Comparison of ENCODE assay signal across 36 mouse cellular contexts in the genomic region with DNA sequence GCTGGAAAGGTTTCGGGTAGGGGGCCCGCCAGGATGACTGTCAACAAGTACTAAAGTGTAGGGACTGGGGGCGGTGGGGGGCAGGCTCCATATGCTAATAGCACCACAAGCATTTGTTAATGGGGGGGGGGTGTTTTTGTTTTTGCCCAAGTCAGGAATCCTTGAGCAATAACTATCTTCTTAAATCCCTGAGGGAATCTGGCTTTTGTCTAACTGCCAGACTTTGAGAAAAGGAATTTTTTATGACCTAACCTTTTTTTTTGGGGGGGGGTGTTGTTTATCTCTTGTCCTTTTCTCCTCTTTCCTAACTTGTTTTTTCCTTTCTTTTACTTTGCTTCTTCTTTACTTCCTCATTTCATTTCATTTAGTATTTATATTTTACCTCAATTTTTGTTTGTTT. TPM values are rescaled to one million over a fixed set of nuclear protein-coding genes. Genes with fewer than 3 reads are reported as not detected.
DNase-seq lines count a peak whose midpoint lies in the region; ATAC-seq lines count a peak whose summit lies in the region.
"Had no signal": no experiment of that assay in that cellular context is flagged by ENCODE, and none has a peak within 500 bp of the region (broad histone marks: within the 10 kb centered on the region; RNA-seq: fewer than 3 reads in every experiment).

No protein-coding gene starts in this region.

- no peak overlapping the region for H3K27ac ChIP-seq in heart, embryonic 13.5 days (replicated peaks)
- no peak overlapping the region for H3K27ac ChIP-seq in heart, embryonic 12.5 days (ENCODE audit: poor library complexity, severe bottlenecking)
- H3K27ac ChIP-seq in midbrain, embryonic 10.5 days (replicated peaks) = 0 out of 2 replicates have a peak overlapping the region, but pooled peaks have one; percentile 28
- H3K27ac ChIP-seq in midbrain, embryonic 13.5 days = no peak overlapping the region
- H3K27ac ChIP-seq in stomach, embryonic 16.5 days (ENCODE audit: low read length) = peak overlapping the region; percentile 31; the same call in 1 of the 2 replicates
- H3K27ac ChIP-seq: limb, embryonic 12.5 days; liver, embryonic 15.5 days; lung, embryonic 15.5 days; neural tube, embryonic 15.5 days had no signal

- peaks cover 32% of the 10 kb centered on the region for H3K27me3 ChIP-seq in heart, embryonic 13.5 days (replicated peaks)
- peaks cover 16% of the 10 kb centered on the region for H3K27me3 ChIP-seq in heart, embryonic 12.5 days (replicated peaks)
- H3K27me3 ChIP-seq in midbrain, embryonic 10.5 days (ENCODE audit: low read depth, poor library complexity, severe bottlenecking) = no peaks in the 10 kb centered on the region
- H3K27me3 ChIP-seq in midbrain, embryonic 13.5 days = 0 out of 2 replicates have a peak, but pooled peaks cover 4% of the 10 kb centered on the region
- no peaks in the 10 kb centered on the region for H3K27me3 ChIP-seq in stomach, embryonic 16.5 days (ENCODE audit: control insufficient read depth, insufficient read depth, low read length)
- H3K27me3 ChIP-seq: limb, embryonic 12.5 days; liver, embryonic 15.5 days; lung, embryonic 15.5 days; megakaryocyte, embryonic 14.5 days; Patski had no signal

- peak overlapping the region; percentile 7; the same call in 1 of the 2 replicates for H3K4me2 ChIP-seq in heart, embryonic 13.5 days
- H3K4me2 ChIP-seq in heart, embryonic 12.5 days = no peak overlapping the region
- H3K4me2 ChIP-seq in midbrain, embryonic 13.5 days (replicated peaks) = no peak overlapping the region
- H3K4me2 ChIP-seq in stomach, embryonic 16.5 days (ENCODE audit: low read depth, low read length) = no peak overlapping the region
- H3K4me2 ChIP-seq: limb, embryonic 12.5 days; liver, embryonic 15.5 days; lung, embryonic 15.5 days; neural tube, embryonic 15.5 days had no signal

- no peaks in the 10 kb centered on the region for H3K9me3 ChIP-seq in heart, embryonic 13.5 days
- H3K9me3 ChIP-seq in heart, embryonic 12.5 days (replicated peaks) = no peaks in the 10 kb centered on the region
- no peaks in the 10 kb centered on the region for H3K9me3 ChIP-seq in midbrain, embryonic 10.5 days (replicated peaks)
- H3K9me3 ChIP-seq in midbrain, embryonic 13.5 days = no peaks in the 10 kb centered on the region
- no peaks in the 10 kb centered on the region for H3K9me3 ChIP-seq in stomach, embryonic 16.5 days (replicated peaks; ENCODE audit: control insufficient read depth, low read length)
- H3K9me3 ChIP-seq: G1E; limb, embryonic 12.5 days; liver, embryonic 15.5 days; lung, embryonic 15.5 days; megakaryocyte, embryonic 14.5 days; neural tube, embryonic 15.5 days had no signal

- no peak overlapping the region for H3K4me3 ChIP-seq in heart, embryonic 13.5 days
- H3K4me3 ChIP-seq in heart, embryonic 12.5 days = no peak overlapping the region
- H3K4me3 ChIP-seq in midbrain, embryonic 10.5 days = no peak overlapping the region
- H3K4me3 ChIP-seq in midbrain, embryonic 13.5 days (replicated peaks) = no peak overlapping the region
- no peak overlapping the region for H3K4me3 ChIP-seq in stomach, embryonic 16.5 days (replicated peaks; ENCODE audit: low read length)
- H3K4me3 ChIP-seq: gastrocnemius, adult 2 months; limb, embryonic 12.5 days; liver, embryonic 15.5 days; lung, embryonic 15.5 days; neural tube, embryonic 15.5 days had no signal

- H3K9ac ChIP-seq in heart, embryonic 13.5 days = no peak overlapping the region
- no peak overlapping the region for H3K9ac ChIP-seq in heart, embryonic 12.5 days
- no peak overlapping the region for H3K9ac ChIP-seq in midbrain, embryonic 13.5 days (replicated peaks)
- H3K9ac ChIP-seq in stomach, embryonic 16.5 days (ENCODE audit: low read length) = no peak overlapping the region
- H3K9ac ChIP-seq: limb, embryonic 12.5 days; liver, embryonic 15.5 days; lung, embryonic 15.5 days; neural tube, embryonic 15.5 days had no signal

- H3K36me3 ChIP-seq in heart, embryonic 13.5 days = no peaks in the 10 kb centered on the region
- no peaks in the 10 kb centered on the region for H3K36me3 ChIP-seq in heart, embryonic 12.5 days
- no peaks in the 10 kb centered on the region for H3K36me3 ChIP-seq in midbrain, embryonic 10.5 days
- H3K36me3 ChIP-seq in midbrain, embryonic 13.5 days = no peaks in the 10 kb centered on the region
- no peaks in the 10 kb centered on the region for H3K36me3 ChIP-seq in stomach, embryonic 16.5 days (ENCODE audit: control insufficient read depth, insufficient read depth, low read length)
- H3K36me3 ChIP-seq: G1E; limb, embryonic 12.5 days; liver, embryonic 15.5 days; lung, embryonic 15.5 days; neural tube, embryonic 15.5 days had no signal

- H3K4me1 ChIP-seq in heart, embryonic 13.5 days = peaks cover 17% of the 10 kb centered on the region
- H3K4me1 ChIP-seq in heart, embryonic 12.5 days (replicated peaks) = peaks cover 11% of the 10 kb centered on the region
- peaks cover 32% of the 10 kb centered on the region for H3K4me1 ChIP-seq in midbrain, embryonic 10.5 days
- 0 out of 2 replicates have a peak, but pooled peaks cover 4% of the 10 kb centered on the region for H3K4me1 ChIP-seq in midbrain, embryonic 13.5 days (replicated peaks)
- peaks cover 28% of the 10 kb centered on the region for H3K4me1 ChIP-seq in stomach, embryonic 16.5 days (ENCODE audit: control insufficient read depth, insufficient read depth, low read length)

- WGBS in heart, embryonic 13.5 days = 34% methylated on average over 3 of the region's 3 CpGs
- 22% methylated on average over 3 of the region's 3 CpGs for WGBS in heart, embryonic 12.5 days
- 21% methylated on average over 3 of the region's 3 CpGs for WGBS in midbrain, embryonic 10.5 days
- WGBS in midbrain, embryonic 13.5 days = 24% methylated on average over 3 of the region's 3 CpGs
- 41% methylated on average over 3 of the region's 3 CpGs for WGBS in stomach, embryonic 16.5 days

- no peak for DNase-seq in midbrain, embryonic 10.5 days (ENCODE audit: low spot score)
- peak; percentile 68 for DNase-seq in NIH3T3 (ENCODE audit: low read depth)
- DNase-seq in right cerebral cortex, postnatal 36 days (ENCODE audit: low spot score in 2 of 2) = no peak
- no peak for DNase-seq in cerebellum, postnatal 25 days
- DNase-seq: adrenal gland, postnatal 14 days; cerebellum, adult 11-12 months; cerebellum, adult 9-11 months; gastrocnemius, adult 2 months; gastrocnemius, postnatal 36 days; kidney, adult 11 months; kidney, postnatal 14 days; layer of hippocampus, adult 9-11 months; lung, postnatal 36 days; midbrain, embryonic 14.5 days; right cerebral cortex, postnatal 4 days; thymus, postnatal 14 days had no signal

- no peak for ATAC-seq in heart, embryonic 13.5 days (ENCODE audit: extremely low read depth, insufficient number of reproducible peaks, low FRiP score, low TSS enrichment)
- no peak for ATAC-seq in heart, embryonic 12.5 days (ENCODE audit: insufficient number of reproducible peaks, low FRiP score)
- ATAC-seq in midbrain, embryonic 13.5 days = no peak
- no peak for ATAC-seq in stomach, embryonic 16.5 days (ENCODE audit: insufficient read depth, low FRiP score)
- ATAC-seq: CD4-positive, CD25-positive, alpha-beta regulatory T cell, adult 4 months; forebrain, embryonic 16.5 days; hindbrain, embryonic 16.5 days; Patski had no signal

RNA-seq across cellular contexts. Expression of a gene that starts 8.4 kb away (rescaled TPM):
- 9.7 and 15.9 TPM in 2 replicates for polyA plus RNA-seq in heart, embryonic 13.5 days (2015; fragmentation: Nextera tagmentation; extraction: Ambion mirVana)
- 3.0 and 3.1 TPM in 2 replicates for polyA plus RNA-seq in heart, embryonic 12.5 days (2016; fragmentation: Nextera tagmentation; extraction: Ambion mirVana)
- 6.3 and 8.4 TPM in 2 replicates for polyA plus RNA-seq in midbrain, embryonic 10.5 days (2016; fragmentation: Nextera tagmentation; extraction: Ambion mirVana)
- polyA plus RNA-seq in midbrain, embryonic 13.5 days (2015; fragmentation: Nextera tagmentation; extraction: Ambion mirVana) = 10.2 and 10.3 TPM in 2 replicates
- polyA plus RNA-seq in stomach, embryonic 16.5 days (2015; fragmentation: Nextera tagmentation; extraction: Ambion mirVana) = 156 and 185 TPM in 2 replicates
- polyA plus RNA-seq: CD4-positive, CD25-positive, alpha-beta regulatory T cell, adult 4 months; G1E had no signal

RNA-seq across cellular contexts. Expression of a gene that starts 19.7 kb away (rescaled TPM):
- 505 and 535 TPM in 2 replicates for polyA plus RNA-seq in heart, embryonic 13.5 days (2015; fragmentation: Nextera tagmentation; extraction: Ambion mirVana)
- 442 and 446 TPM in 2 replicates for polyA plus RNA-seq in heart, embryonic 12.5 days (2016; fragmentation: Nextera tagmentation; extraction: Ambion mirVana)
- polyA plus RNA-seq in midbrain, embryonic 10.5 days (2016; fragmentation: Nextera tagmentation; extraction: Ambion mirVana) = 305 and 352 TPM in 2 replicates
- 125 and 144 TPM in 2 replicates for polyA plus RNA-seq in midbrain, embryonic 13.5 days (2015; fragmentation: Nextera tagmentation; extraction: Ambion mirVana)
- 1,006 and 1,276 TPM in 2 replicates for polyA plus RNA-seq in stomach, embryonic 16.5 days (2015; fragmentation: Nextera tagmentation; extraction: Ambion mirVana)

RNA-seq across cellular contexts. Expression of a gene that starts 19.7 kb away (rescaled TPM):
- polyA plus RNA-seq in heart, embryonic 13.5 days (2015; fragmentation: Nextera tagmentation; extraction: Ambion mirVana) = not detected in 2 replicates
- not detected in 2 replicates for polyA plus RNA-seq in heart, embryonic 12.5 days (2016; fragmentation: Nextera tagmentation; extraction: Ambion mirVana)
- polyA plus RNA-seq in midbrain, embryonic 10.5 days (2016; fragmentation: Nextera tagmentation; extraction: Ambion mirVana) = 0.42 TPM in 1 of 2 replicates, not detected in the other
- not detected in 2 replicates for polyA plus RNA-seq in midbrain, embryonic 13.5 days (2015; fragmentation: Nextera tagmentation; extraction: Ambion mirVana)
- not detected in 2 replicates for polyA plus RNA-seq in stomach, embryonic 16.5 days (2015; fragmentation: Nextera tagmentation; extraction: Ambion mirVana)
- polyA plus RNA-seq: cortical plate, adult 2 months; forebrain, embryonic 16.5 days; G1E; hindbrain, embryonic 11.5 days; hindbrain, embryonic 16.5 days; kidney, embryonic 14.5 days; limb, embryonic 12.5 days; liver, adult 2 months; liver, embryonic 15.5 days; lung, embryonic 15.5 days; midbrain, embryonic 14.5 days; neural tube, embryonic 15.5 days; spleen, adult 2 months; urinary bladder, adult 2 months had no signal

RNA-seq across cellular contexts. Expression of a gene that starts 25.4 kb away (rescaled TPM):
- polyA plus RNA-seq in heart, embryonic 13.5 days (2015; fragmentation: Nextera tagmentation; extraction: Ambion mirVana) = 1.2 TPM in 2 replicates
- 1.8 and 2.0 TPM in 2 replicates for polyA plus RNA-seq in heart, embryonic 12.5 days (2016; fragmentation: Nextera tagmentation; extraction: Ambion mirVana)
- polyA plus RNA-seq in midbrain, embryonic 10.5 days (2016; fragmentation: Nextera tagmentation; extraction: Ambion mirVana) = 1.2 and 1.3 TPM in 2 replicates
- polyA plus RNA-seq in midbrain, embryonic 13.5 days (2015; fragmentation: Nextera tagmentation; extraction: Ambion mirVana) = 0.22 and 0.27 TPM in 2 replicates
- polyA plus RNA-seq in stomach, embryonic 16.5 days (2015; fragmentation: Nextera tagmentation; extraction: Ambion mirVana) = 3.8 and 4.4 TPM in 2 replicates
- polyA plus RNA-seq: CD4-positive, CD25-positive, alpha-beta regulatory T cell, adult 4 months; cortical plate, adult 2 months had no signal

RNA-seq across cellular contexts. Expression of a gene that starts 34.3 kb away (rescaled TPM):
- 13.1 and 13.8 TPM in 2 replicates for polyA plus RNA-seq in heart, embryonic 13.5 days (2015; fragmentation: Nextera tagmentation; extraction: Ambion mirVana)
- 13.7 and 13.9 TPM in 2 replicates for polyA plus RNA-seq in heart, embryonic 12.5 days (2016; fragmentation: Nextera tagmentation; extraction: Ambion mirVana)
- 15.4 and 17.1 TPM in 2 replicates for polyA plus RNA-seq in midbrain, embryonic 10.5 days (2016; fragmentation: Nextera tagmentation; extraction: Ambion mirVana)
- 8.4 and 8.7 TPM in 2 replicates for polyA plus RNA-seq in midbrain, embryonic 13.5 days (2015; fragmentation: Nextera tagmentation; extraction: Ambion mirVana)
- polyA plus RNA-seq in stomach, embryonic 16.5 days (2015; fragmentation: Nextera tagmentation; extraction: Ambion mirVana) = 25.6 and 27.3 TPM in 2 replicates

Comparison
In these comparisons a context has a peak if more than half of its experiments do, and no peak if none do; other contexts are left out.
1. H3K27ac ChIP-seq: peak in midbrain, embryonic 10.5 days (single experiment) and stomach, embryonic 16.5 days (single experiment); none in heart, embryonic 13.5 days (single experiment), heart, embryonic 12.5 days (single experiment) and midbrain, embryonic 13.5 days (single experiment).